Mouse (Mus musculus) ES-Bruce4 (cell line): Measurements from ENCODE around the gene Cd8a.

Experiments
- CTCF ChIP-seq: IDR thresholded peaks from one replicate; pipeline ENCODE4 v1.8.1; 2011; ENCODE audit warnings: low read depth, low read length
- POLR2A ChIP-seq: IDR thresholded peaks from one replicate; pipeline ENCODE4 v1.8.1; 2011; ENCODE audit warnings: low read length; ENCODE audit not compliant: insufficient read depth

- TF ChIP-seq POLR2A (no peak), CTCF (no peak)
Observed at GRCm38 (mm10) chr6:71329881-71330280, 43.3 kb upstream of the Cd8a start.
